Mouse (Mus musculus): ENCODE results near the gene Ccdc124.

DNA sequence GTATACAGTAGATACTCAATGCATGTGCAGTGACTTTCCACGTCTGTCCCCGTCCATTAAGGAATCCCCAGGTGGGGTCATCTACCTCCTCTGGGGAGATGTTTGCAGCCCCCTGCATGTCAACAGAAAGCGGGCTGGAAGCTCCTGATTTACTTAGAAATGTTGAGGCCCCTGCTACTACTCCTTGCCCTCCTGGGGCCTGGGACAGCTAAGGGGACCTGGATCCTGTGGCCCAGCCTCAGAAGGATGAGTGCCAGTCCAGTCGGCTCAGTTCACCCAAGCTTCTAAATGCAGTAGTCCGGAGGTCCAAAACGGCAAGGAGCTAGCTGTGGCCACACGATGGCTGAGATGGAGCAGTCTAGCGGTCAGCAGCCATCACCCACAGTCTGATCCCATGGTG lies 29.8 kb downstream of the Ccdc124 start:
- TF ChIP-seq POLR2A (IDR thresholded peaks at IDR 0.05; ENCODE audit: low read depth, low read length) (no peak), CTCF (IDR thresholded peaks at IDR 0.05; ENCODE audit: borderline replicate concordance, insufficient read depth, low read length) (no peak)

Data from embryonic fibroblast, embryonic 13.5 days (primary cell).